Mouse (Mus musculus): ENCODE results near the gene Cpm.
"Not testable (repeated sequence)": the region's sequence is repeated elsewhere in the genome, so short reads cannot be mapped to it uniquely, and the experiment has no call there.

Cpm gene

DNA sequence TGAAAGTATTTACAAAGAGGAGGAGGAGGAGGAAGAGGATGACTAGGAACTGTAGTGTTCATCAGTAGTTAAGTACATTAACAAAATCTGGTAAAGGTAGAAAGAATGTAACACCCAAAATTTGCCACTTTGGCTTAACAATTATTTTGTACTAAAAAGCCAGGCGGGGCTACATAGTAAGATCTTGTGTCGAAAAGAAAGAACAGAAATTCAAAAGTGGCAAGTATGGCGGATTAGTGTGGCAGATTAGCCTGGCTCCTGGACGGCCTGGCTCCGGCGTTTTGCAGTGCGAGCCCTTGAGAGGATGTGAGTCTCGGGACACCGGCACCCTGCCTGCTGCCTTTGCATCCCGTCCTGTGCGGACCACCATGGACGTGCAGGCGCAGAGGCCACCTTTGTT lies 35.4 kb upstream of the Cpm start:
- DNase-seq (ENCODE audit: low spot score in 2 of 2) = no peak

DNA sequence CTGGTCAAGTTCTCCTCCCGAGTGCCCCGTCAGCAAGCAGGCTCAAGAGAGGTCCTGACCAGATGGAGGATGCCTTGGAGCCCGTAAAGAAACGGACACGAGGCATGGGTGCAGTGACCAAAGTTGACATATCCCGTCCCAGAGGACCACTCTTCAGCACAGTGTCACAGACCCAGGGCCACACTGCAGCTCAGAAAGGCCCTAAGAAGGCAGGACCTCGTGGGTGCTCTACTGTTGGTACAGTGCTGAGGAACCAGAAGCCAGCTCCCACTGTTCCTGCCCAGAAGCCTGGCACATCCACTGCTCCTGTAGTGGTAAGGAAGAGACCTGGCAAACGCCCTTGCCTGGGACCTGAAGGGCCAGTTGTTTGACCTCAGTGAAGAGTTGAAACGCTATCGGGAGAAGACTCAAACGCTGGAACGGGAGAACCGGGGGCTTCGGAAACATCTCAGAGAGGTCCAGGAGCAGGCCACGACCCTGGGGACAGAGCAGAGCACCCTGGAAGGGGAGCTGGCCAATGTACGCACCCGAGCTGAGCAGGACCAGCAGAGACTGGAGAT lies 34.9 kb upstream of the Cpm start:
- no peak for DNase-seq (ENCODE audit: low spot score in 2 of 2)

DNA sequence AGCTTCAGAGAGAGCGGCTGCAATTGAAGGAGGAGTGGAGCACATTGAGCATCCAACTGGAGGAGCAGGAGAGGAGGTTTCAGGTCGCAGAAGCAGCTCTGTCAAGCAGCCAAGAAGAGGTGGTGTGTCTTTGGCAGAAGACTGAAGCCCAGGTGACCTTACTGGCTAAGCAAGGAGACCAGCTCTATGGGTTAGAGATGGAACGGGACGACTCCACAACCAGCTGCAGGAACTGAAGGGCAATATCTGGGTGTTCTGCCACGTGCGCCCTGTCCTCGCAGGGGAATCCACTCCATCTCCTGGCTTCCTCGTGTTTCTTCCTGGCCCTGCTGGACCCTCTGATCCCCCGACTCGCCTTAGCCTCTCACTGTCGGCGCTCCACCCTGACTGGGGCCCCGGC lies 34.4 kb upstream of the Cpm start:
- DNase-seq (ENCODE audit: low spot score in 2 of 2) = no peak

DNA sequence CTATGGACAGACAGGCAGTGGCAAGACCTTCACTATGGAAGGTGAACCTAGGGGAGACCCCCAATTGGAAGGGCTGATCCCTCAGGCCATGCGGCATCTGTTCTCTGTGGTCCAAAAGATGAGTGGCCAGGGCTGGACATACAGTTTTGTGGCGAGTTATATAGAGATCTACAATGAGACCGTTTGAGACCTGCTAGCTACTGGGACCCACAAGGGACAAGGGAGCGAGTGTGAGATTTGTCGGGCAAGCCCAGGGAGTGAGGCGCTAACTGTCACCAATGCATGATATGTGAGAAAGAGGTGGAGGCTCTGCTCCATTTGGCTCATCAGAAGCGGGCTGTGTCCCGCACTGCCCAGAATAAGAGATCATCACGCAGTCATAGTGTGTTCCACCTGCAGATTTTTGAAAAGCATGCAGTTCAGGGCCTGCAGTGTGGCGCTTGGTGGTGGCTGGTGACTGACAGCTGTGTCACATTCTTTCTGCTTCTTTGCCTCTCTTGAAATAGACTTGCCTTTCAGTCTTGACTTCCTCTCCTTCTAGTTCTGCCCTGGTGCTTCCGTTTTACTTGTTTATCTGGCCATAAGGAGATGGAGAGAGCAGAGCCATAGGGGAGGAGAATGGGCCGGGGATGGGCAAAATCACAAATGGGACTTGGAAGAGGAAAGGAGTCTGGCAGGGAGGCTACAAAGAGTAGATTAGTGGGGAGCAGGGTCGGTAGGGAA lies 33.7 kb upstream of the Cpm start:
- DNase-seq (ENCODE audit: low spot score in 2 of 2) = no peak

DNA sequence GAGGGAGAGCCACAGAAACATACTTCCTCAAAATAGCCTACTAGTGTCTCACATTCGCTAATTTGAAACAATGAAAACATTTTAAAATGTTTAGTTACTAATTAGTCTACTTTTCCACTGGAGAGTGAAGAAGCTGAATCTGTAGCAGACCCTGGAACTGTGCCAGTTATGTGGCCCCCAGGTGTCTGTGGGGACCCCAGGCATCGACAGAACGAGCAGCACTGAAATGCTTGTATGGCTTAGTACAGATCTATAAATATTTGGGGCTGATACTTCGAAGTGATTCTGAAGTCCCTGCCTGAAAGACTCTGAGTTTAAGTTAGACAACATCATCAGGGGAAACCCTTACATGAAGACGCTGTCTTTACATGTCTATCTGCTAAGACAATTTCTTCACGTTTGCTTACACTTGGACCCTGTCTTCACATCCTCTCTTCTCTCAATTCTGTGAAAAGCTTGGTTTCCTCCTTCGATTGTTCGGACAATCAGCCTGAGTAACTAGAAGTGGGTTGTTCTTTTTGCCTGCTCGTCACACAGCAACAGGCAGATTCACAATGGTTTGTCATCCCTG lies 33.0 kb upstream of the Cpm start:
- DNase-seq (ENCODE audit: low spot score in 2 of 2) = no peak

DNA sequence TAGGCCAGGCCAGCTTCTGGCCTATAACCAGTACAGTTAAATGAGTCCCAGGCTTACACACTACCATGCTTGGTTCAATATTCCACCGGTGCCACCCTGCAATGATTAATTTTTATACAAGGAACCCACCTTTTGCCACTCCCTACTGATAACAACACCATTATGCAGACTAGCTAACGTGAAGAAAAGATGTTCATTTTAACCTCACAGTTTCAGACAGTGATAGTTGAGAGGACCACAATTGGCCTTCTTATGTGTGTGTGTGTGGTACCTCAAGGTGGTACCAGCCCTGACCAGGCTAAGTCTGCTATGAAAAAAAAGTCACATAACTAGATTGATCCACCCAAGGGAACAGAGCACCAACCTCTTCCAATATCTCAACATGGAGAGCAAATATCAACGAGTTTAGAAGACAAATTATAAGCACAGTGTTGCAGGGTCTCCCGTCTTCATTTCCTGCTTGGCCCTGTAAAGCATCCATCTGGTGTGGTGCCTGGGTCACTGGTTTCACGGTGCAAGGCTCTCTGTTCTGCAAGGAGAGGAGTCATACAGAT lies 32.5 kb upstream of the Cpm start:
- no peak for DNase-seq (ENCODE audit: low spot score in 2 of 2)

DNA sequence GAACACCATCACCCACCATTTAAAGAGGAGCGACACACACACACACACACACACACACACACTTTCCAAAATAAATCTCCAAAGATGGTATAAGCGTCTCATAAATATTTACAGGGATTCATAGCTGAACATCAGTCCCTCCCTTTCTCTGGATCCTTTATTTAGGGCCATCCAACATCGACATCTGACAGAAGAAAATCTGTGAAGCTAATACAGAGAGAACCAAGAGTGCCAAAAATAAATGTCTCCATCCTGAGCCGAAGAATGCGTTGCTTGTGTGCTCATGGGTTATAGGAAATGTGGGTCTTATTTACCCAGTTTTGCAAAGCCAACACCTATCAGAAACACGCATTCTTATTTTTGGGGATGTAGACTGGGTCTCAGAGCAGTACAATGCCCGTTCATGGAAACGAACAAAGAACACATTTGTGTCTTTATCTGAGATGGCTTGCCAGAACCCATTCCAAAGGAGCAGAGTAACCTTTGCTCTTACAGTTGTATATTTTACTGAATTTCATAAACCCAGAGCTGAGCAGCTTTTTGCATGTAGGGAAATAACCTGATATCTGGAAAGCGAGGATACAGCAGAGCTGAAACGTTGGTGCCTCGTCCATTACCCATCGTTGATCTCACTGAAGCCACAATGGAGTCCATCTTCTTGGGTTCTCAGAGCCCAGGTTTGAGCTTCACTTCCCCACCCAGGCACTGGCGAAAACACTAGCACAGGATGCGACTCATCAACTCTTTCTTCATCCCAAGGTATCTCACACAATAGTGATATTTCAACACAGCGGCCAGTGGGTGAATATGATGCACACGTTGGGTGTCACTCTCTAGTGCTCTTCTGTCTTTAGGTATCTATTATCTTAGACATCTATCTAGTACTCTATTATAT lies 31.7 kb upstream of the Cpm start:
- DNase-seq (ENCODE audit: low spot score in 2 of 2) = not testable (repeated sequence)

DNA sequence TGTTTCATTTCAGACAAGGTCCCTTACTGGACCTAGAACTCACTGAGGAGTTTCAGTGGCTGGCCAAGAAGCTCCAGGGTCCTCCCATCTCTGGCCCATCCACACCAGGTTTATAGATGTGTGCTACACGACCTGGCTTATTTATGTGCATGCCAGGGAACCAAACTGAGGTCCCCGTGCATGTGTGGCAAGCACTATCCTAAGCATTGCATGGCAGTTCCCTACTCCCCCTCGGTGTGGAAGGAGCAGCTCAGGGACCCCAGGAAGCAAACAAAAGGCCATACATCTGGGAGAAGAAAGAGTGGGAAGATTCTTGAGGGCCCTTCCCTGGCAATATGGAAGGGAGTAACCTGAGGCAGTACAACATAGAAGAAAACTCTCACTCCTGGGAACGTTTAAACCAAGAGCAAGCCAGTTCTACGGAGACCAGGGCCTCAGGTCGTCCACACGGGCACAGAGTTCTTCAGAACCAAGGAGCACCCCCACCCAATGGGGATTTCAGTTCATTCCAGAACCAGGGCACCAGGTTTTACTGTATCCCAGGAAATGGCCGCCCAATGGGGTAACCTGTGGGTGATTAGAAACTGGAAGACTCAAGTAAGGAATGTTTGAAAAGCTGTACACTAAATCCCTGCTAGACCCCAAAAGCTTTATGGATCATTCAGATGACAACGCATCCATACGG lies 30.9 kb upstream of the Cpm start:
- no peak for DNase-seq (ENCODE audit: low spot score in 2 of 2)

DNA sequence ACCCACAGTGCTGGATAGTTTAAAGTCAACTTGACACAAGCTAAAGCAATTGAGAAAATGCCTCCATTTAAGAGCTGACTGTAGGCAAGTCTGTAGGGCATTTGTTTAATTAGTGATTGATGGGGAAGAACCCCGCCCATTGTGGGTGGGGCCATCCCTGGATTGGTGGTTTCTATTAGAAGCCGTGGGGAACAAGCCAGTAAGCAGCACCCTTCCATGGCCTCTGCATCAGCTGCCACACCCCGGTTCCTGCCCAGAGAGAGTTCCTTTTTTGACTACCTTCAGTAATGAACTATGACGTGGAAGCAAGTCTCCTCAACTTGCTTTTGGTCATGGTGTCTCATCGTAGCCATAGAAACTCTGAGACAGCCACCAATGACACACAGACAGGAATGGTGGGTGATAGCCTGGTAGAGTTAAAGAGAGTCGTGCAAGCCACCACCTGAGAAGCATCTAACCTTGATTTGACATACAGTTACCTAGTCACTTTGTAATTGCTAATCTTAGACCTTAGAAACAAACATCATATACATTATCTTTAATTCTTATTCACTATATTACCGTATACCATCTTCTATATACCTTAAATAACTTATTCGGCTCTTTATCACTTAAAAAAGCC lies 30.2 kb upstream of the Cpm start:
- DNase-seq (ENCODE audit: low spot score in 2 of 2) = not testable (repeated sequence)

DNA sequence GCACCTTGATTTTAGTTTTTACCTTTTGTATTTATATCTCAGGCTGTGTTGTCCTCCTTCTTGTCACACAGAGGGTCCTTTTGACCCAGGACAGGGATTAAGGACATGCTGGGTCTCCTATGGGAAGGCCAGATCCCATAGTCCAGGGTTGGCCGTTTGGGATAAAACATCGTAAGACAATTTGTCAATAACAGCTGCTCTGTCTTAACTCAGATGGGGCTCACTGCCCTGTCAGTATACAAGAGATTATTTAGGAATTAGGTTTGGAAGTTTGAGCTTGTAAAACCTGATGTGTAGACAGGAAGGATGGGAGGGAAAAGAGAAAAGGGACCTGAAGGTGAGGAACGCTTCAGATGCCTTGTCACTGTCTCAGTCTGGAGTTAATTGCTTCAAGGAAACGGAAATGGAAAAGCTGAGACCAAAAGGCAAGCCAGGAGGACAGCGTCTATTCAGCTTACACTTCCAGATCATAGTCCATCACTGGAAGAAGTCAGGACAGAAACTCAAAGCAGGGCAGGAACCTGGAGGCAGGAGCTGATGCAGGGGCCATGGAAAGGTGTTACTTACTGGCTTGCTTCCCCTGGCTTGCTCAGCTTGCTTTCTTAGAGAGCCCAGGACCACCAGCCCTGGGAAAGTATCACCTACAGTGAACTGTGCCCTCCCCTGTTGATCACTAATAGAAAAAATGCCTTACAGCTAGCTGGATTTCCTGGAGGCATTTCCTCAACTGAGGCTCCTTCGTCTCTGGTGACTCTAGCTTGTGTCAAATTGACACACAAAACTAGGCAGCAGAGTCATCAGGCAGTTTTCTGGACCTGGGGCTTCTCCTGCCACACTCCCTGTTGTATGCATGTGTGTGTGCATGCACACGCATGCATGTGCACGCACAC lies 27.9 kb upstream of the Cpm start:
- DNase-seq (ENCODE audit: low spot score in 2 of 2) = no peak

DNA sequence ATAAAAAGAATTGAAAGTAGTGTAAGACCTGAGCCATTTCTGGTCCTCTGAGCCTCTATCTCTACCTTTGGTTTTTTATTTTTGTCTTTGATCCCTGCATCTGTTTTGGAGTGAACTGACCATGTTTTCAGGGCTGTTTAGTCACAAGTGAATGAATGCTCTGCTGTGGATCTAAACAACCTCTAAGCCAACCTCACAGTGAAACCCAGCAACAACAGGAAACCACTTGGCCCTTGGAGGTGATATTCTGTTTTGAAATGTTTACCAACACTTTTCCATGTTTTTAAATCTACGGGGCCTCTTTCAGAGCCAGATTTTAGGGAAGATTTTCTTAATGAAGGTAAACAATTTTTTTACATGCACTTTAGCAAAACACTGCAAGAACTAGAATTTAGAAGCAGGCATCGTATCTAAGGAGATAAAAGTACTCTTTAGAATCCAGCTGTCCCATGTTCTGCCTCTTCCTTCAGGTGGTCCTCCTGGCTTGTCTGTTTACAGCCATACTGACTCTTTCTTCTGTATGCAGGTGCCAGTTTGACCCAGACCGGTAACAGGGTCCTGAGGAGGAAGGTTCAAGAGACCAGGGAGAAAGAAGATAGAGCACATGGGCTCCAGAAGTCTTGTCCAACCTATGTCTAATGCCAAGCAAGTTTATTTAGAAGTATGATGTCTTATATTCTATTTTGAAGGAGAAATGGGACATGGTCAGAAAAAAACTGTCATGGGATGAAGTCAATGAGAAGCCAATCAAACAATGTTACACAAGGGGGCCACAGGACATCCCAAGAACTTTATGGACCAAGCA lies 26.8 kb upstream of the Cpm start:
- DNase-seq (ENCODE audit: low spot score in 2 of 2) = no peak

DNA sequence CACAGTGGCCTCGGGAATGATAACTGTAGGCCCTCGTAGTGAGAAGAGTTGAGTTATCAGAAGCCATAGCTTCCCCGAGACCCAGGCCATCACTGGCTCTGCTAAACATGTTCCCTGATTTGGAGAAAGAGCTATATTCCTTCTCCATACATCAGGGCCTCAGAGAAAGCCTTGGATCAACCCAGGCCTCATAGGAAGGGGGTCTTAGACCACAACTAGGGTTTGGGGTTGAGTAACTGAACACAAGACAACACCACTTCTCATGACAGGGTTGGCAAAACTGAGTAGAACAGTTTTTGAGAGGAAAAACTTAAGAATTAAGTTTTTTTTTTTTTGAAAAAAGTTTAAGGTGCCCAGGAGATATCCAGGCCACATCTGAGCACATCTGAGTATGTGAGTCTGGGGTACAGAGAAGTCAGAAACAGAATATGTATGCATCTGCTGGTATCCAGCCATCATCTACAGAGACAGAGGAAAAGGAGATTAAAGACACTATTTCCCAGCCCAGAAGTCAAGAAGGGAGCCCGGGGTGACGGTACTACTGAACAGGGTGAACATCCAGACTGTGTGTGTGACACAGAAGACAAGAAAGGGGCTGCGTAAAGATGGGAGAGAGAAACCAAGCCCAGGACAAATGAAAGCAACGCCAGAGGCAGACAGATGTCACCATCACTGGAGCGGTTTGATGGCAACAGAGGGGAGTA lies 26.0 kb upstream of the Cpm start:
- DNase-seq (ENCODE audit: low spot score in 2 of 2) = no peak

DNA sequence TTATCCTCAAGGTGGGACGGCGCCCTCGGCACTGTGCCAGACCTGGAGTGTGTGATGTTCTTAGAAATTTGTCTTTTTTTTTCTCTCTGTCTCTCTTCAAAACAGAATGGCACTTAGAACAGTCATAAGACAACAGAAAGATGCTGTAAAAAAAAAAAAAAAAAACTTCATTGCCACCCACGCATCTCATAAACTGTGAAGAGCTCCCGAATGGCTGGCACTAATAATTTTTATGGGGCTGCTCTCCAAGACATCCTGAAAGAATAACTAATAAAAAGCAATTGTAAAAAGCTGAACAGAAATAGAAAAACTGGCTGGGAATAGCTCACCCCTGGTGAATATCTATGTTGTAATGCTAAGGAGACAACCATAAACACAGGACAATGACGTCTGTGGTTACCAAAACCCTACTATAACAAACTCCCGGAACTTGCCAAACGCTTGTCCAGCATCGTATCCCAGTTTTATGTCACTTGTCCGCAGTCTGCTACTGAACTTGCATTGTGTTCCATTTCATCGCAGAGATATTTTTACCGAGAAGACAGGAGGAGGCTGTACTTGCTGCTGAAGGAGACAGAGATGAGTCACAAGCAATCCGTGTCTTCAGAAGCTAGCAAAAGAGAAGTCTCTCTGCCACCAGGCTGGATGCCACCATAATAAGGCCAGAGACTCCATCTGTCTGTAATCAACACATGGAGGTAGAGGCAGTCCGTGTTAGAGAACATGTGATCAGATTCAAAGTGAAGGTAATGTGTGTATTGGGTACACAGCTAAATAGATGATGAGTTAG lies 25.3 kb upstream of the Cpm start:
- no peak for DNase-seq (ENCODE audit: low spot score in 2 of 2)

DNA sequence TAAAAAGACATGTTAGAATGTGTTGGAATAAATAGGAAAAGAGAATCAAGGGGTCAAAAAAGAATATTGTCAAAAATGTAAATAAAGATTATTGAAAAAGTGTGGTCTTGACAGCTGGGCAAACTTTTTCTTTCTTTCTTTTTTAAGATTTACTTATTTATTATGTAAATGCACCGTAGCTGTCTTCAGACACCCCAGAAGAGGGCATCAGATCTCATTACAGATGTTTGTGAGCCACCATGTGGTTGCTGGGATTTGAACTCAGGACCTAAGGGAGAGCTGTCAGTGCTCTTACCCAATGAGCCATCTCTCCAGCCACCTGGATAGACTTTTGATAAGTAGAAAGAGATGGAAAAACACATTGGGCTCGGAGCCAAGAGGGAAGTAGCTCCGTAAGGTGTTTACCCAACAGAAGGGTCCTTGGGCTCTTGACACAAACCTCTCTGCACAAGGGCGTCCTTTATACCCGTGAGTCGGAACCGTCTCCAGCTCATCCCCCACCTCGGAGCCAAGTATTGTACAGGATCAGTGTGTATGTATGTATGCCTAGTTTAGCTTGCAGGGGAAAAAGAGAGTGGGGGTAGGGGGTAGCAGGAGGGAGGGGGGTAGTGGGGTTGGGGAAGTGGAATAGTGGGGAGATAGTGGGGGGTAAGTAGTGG lies 24.5 kb upstream of the Cpm start:
- no peak for DNase-seq (ENCODE audit: low spot score in 2 of 2)

DNA sequence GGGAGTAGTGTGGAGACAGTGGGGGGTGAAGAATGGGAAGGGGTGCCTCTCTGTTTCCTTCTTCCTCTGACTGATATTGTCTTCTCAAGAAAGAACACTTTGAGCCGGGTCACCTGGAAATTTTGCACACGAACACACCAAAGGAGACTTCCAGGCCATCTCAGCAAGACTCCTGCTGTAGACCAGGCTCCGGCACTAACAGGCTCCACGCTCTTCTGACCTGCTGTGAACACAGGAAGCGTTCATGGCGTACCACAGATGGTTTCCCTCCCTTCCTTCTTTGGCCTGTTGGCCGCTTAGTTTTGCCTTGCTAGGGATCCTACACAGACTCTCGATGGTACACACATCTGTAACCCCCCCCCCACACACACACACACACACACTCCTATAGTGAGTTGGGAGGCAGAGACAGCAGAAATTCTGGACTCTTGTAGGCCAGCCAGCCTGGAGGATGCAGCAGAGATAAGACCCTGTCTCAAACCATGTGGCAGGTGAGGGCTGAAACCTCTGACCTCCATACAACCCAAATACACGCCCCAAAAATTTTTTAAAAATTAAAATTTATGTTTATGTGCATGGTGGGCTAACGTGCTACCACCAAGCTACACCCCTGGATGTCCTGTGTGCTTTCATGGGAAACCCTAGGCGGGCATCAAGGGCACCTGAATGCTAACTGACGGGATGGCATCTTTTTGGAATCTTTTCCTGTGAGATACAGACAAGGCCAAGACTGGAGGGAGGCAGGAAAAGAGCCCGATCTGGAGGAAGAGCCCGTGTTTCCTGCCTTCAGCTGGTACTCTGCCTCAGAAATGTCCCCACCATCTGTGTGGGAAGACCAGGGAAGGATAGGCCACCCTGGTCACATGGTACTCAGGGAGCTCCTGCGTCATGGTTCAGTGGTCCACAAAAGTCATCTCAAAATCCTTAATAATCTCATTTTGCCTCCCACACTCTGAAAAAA lies 23.7 kb upstream of the Cpm start:
- no peak for DNase-seq (ENCODE audit: low spot score in 2 of 2)

DNA sequence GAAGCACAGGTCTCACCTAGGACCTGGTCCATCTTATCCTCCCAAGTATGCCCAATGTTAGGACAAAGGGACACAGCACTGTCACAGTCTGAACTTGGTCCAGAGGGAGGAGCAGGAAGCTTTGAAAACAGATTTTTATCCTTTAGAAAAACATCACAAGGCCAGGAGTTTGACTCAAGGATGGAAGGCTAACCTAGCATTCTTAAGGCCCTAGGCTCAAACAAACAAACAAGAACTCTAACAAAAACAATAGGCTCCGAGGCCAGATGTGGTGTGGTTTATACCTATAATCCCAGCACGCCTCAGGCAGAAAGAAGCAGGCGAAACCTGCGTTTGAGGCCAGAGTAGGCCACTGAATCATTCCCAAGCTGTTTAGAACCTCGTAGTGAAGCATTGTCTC lies 22.9 kb upstream of the Cpm start:
- no peak for DNase-seq (ENCODE audit: low spot score in 2 of 2)

Measured in thymus, postnatal 10 days (tissue).